Mouse (Mus musculus) megakaryocyte progenitor cell, adult 5-6 weeks (primary cell): Measurements from ENCODE around the gene Tmem145. TPM values are rescaled to one million over a fixed set of nuclear protein-coding genes. Genes with fewer than 3 reads are reported as not detected.
"Not testable (repeated sequence)": the region's sequence is repeated elsewhere in the genome, so short reads cannot be mapped to it uniquely, and the experiment has no call there.

Experiments
- ATAC-seq: replicated peaks from 2 replicates; pipeline ENCODE4 v1.8.0; 2016; ENCODE audit warnings: mild to moderate bottlenecking, moderate TSS enrichment, inconsistent platforms; ENCODE audit not compliant: poor library complexity
- total RNA-seq, 2 experiments: library from RNA; stranded (forward) in 1 of 2; stranded (reverse) in 1 of 2; fragments of 157-497, 149-512 nt in 1 of 2; fragments of 200-1000 nt in 1 of 2; gene quantifications; 2 replicates each; pipeline versions ENCODE4 v1.2.3 to v1.2.4; 2015 to 2017

Tmem145 gene
- total RNA-seq (2015) (not detected in 2 replicates), total RNA-seq (2017) (not detected in 2 replicates)

- ATAC-seq, result peak; percentile 98
These were observed at the start of gene Tmem145 for GRCm38 (mm10) chr7:25305956-25306613. Gene Tmem145, plus strand, starts transcription at chr7:25306106.

- ATAC-seq, result no peak
These were observed 44.0 kb upstream of the Tmem145 start for GRCm38 (mm10) chr7:25261896-25262295.

GRCm38 (mm10) chr7:25263968-25264870 is 41.7 kb upstream of the Tmem145 start:
- no peak for ATAC-seq

- not testable (repeated sequence) for ATAC-seq
These were observed 40.2 kb upstream of the Tmem145 start for GRCm38 (mm10) chr7:25265743-25266142.

- ATAC-seq, result no peak
These were observed 39.5 kb upstream of the Tmem145 start for GRCm38 (mm10) chr7:25266180-25266962.

- peak; percentile 72 for ATAC-seq
These were observed 38.6 kb upstream of the Tmem145 start, which contains the start of gene Cic for GRCm38 (mm10) chr7:25267301-25267750. Gene Cic, plus strand, starts transcription at chr7:25267704.

- ATAC-seq, result peak; percentile 73
These were observed 38.0 kb upstream of the Tmem145 start for GRCm38 (mm10) chr7:25267751-25268463.

- no peak for ATAC-seq
These were observed 37.3 kb upstream of the Tmem145 start for GRCm38 (mm10) chr7:25268588-25268987.

GRCm38 (mm10) chr7:25269029-25269428 is 36.9 kb upstream of the Tmem145 start:
- no peak for ATAC-seq

GRCm38 (mm10) chr7:25269545-25270271 is 36.2 kb upstream of the Tmem145 start:
- ATAC-seq, result no peak

- no peak for ATAC-seq
These were observed 35.0 kb upstream of the Tmem145 start for GRCm38 (mm10) chr7:25270652-25271633.

- no peak for ATAC-seq
These were observed 34.1 kb upstream of the Tmem145 start for GRCm38 (mm10) chr7:25271651-25272444.

GRCm38 (mm10) chr7:25272445-25273258 is 33.3 kb upstream of the Tmem145 start:
- ATAC-seq, result no peak

GRCm38 (mm10) chr7:25273259-25274241 is 32.4 kb upstream of the Tmem145 start:
- ATAC-seq, result peak; percentile 49

GRCm38 (mm10) chr7:25274571-25274970 is 31.3 kb upstream of the Tmem145 start:
- peak; percentile 45 for ATAC-seq

GRCm38 (mm10) chr7:25274996-25275395 is 30.9 kb upstream of the Tmem145 start:
- ATAC-seq, result no peak
